Mouse (Mus musculus): ENCODE data around the gene Rab5b. TPM values are rescaled to one million over a fixed set of nuclear protein-coding genes. Genes with fewer than 3 reads are reported as not detected.
"Not testable (repeated sequence)": the region's sequence is repeated elsewhere in the genome, so short reads cannot be mapped to it uniquely, and the experiment has no call there.

Gene Rab5b
- polyA plus RNA-seq, 1 experiment from 2014 or later, result 86.0 TPM

GRCm38 (mm10) chr10:128631571-128631970 is 64.5 kb downstream of the Rab5b start:
- 29% methylated on average over 6 of the region's 6 CpGs for WGBS
- ATAC-seq (ENCODE audit: low FRiP score, low TSS enrichment), result no peak
- H3K4me3 ChIP-seq (ENCODE audit: low read length), result no peak overlapping the region

GRCm38 (mm10) chr10:128630306-128630705 is 65.8 kb downstream of the Rab5b start:
- 76% methylated on average over 5 of the region's 5 CpGs for WGBS
- ATAC-seq (ENCODE audit: low FRiP score, low TSS enrichment); H3K27ac ChIP-seq (ENCODE audit: low read length); H3K4me3 ChIP-seq (ENCODE audit: low read length); H3K4me2 ChIP-seq (replicated peaks; ENCODE audit: low read depth, low read length); H3K36me3 ChIP-seq (ENCODE audit: insufficient read depth, low read length); H3K9me3 ChIP-seq (ENCODE audit: low read length); H3K27me3 ChIP-seq (ENCODE audit: insufficient read depth, low read length); H3K4me1 ChIP-seq (ENCODE audit: insufficient read depth, low read length); H3K9ac ChIP-seq (replicated peaks; ENCODE audit: low read length): not testable (repeated sequence)

More at GRCm38 (mm10) chr10:128631571-128631970, 64.5 kb downstream of the Rab5b start:
- 0 out of 2 replicates have a peak, but pooled peaks cover 3% of the 10 kb centered on the region for H3K36me3 ChIP-seq (ENCODE audit: insufficient read depth, low read length)
- H3K4me1 ChIP-seq (ENCODE audit: insufficient read depth, low read length), result no peaks in the 10 kb centered on the region
- H3K4me2 ChIP-seq (replicated peaks; ENCODE audit: low read depth, low read length), result no peak overlapping the region
- no peaks in the 10 kb centered on the region for H3K9me3 ChIP-seq (ENCODE audit: low read length)
- H3K27ac ChIP-seq (ENCODE audit: low read length), result no peak overlapping the region
- H3K9ac ChIP-seq (replicated peaks; ENCODE audit: low read length), result no peak overlapping the region
- H3K27me3 ChIP-seq (ENCODE audit: insufficient read depth, low read length), result no peaks in the 10 kb centered on the region

DNA sequence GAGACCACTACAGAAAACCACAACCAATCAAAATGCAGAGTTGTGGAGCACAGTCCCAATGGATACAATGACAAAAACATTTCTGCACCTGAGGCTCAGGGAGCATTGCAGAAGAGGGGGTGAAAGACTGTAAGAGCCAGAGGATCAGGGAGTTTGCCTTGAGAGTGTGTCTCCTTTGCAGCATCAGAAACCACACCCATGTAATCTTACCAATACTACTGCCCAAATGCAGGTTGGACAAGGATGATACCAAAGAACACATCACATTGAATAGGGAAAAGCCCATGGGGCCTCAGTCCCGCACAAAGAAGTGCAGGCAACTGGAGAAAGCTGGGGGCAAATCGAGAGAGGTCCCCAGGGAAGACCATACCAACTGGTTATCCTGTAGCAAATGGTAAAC is 66.3 kb downstream of the Rab5b start:
- H3K27ac ChIP-seq (ENCODE audit: low read length), result no peak overlapping the region
- peaks cover 7% of the 10 kb centered on the region for H3K36me3 ChIP-seq (ENCODE audit: insufficient read depth, low read length)
- H3K4me1 ChIP-seq (ENCODE audit: insufficient read depth, low read length), result peaks cover 7% of the 10 kb centered on the region
- no peaks in the 10 kb centered on the region for H3K27me3 ChIP-seq (ENCODE audit: insufficient read depth, low read length)
- no peak overlapping the region for H3K4me3 ChIP-seq (ENCODE audit: low read length)
- H3K4me2 ChIP-seq (replicated peaks; ENCODE audit: low read depth, low read length), result no peak overlapping the region
- no peaks in the 10 kb centered on the region for H3K9me3 ChIP-seq (ENCODE audit: low read length)
- ATAC-seq (ENCODE audit: low FRiP score, low TSS enrichment), result no peak
- H3K9ac ChIP-seq (replicated peaks; ENCODE audit: low read length), result no peak overlapping the region
- 84% methylated on average over 2 of the region's 2 CpGs for WGBS

GRCm38 (mm10) chr10:128627398-128628317 is 68.4 kb downstream of the Rab5b start:
- 74% methylated on average over 10 of the region's 10 CpGs for WGBS
- H3K4me3 ChIP-seq (ENCODE audit: low read length), result no peak overlapping the region
- no peak overlapping the region for H3K4me2 ChIP-seq (replicated peaks; ENCODE audit: low read depth, low read length)
- H3K27me3 ChIP-seq (ENCODE audit: insufficient read depth, low read length), result no peaks in the 10 kb centered on the region
- peaks cover 23% of the 10 kb centered on the region for H3K36me3 ChIP-seq (ENCODE audit: insufficient read depth, low read length)
- no peak for ATAC-seq (ENCODE audit: low FRiP score, low TSS enrichment)
- H3K9me3 ChIP-seq (ENCODE audit: low read length), result no peaks in the 10 kb centered on the region
- H3K27ac ChIP-seq (ENCODE audit: low read length), result no peak overlapping the region
- H3K9ac ChIP-seq (replicated peaks; ENCODE audit: low read length), result no peak overlapping the region
- peaks cover 7% of the 10 kb centered on the region for H3K4me1 ChIP-seq (ENCODE audit: insufficient read depth, low read length)

Other genes starting within 250 kb of the Rab5b start
- gene Smarcc2, start 237.0 kb downstream of the Rab5b start, polyA plus RNA-seq (2015; fragmentation: Nextera tagmentation; extraction: Ambion mirVana), result 64.5 and 75.9 TPM in 2 replicates
- 1,255 and 1,413 TPM in 2 replicates for gene Myl6, start 202.1 kb downstream of the Rab5b start, polyA plus RNA-seq (2015; fragmentation: Nextera tagmentation; extraction: Ambion mirVana)
- gene Myl6b, start 197.6 kb downstream of the Rab5b start, polyA plus RNA-seq (2015; fragmentation: Nextera tagmentation; extraction: Ambion mirVana), result 4.2 and 5.7 TPM in 2 replicates
- 23.2 and 24.2 TPM in 2 replicates for gene Esyt1, start 170.4 kb downstream of the Rab5b start, polyA plus RNA-seq (2015; fragmentation: Nextera tagmentation; extraction: Ambion mirVana)
- gene Zc3h10, start 148.5 kb downstream of the Rab5b start, polyA plus RNA-seq (2015; fragmentation: Nextera tagmentation; extraction: Ambion mirVana), result 16.2 and 16.6 TPM in 2 replicates
- 3,659 and 3,733 TPM in 2 replicates for gene Rpl41, start 147.0 kb downstream of the Rab5b start, polyA plus RNA-seq (2015; fragmentation: Nextera tagmentation; extraction: Ambion mirVana)
- gene Pa2g4, start 130.3 kb downstream of the Rab5b start, polyA plus RNA-seq (2015; fragmentation: Nextera tagmentation; extraction: Ambion mirVana), result 200 and 203 TPM in 2 replicates
- 11.5 and 12.8 TPM in 2 replicates for gene Erbb3, start 106.6 kb downstream of the Rab5b start, polyA plus RNA-seq (2015; fragmentation: Nextera tagmentation; extraction: Ambion mirVana)
- gene Rps26, start 69.5 kb downstream of the Rab5b start, polyA plus RNA-seq (2015; fragmentation: Nextera tagmentation; extraction: Ambion mirVana), result 628 and 640 TPM in 2 replicates
- gene Ikzf4, start 50.3 kb downstream of the Rab5b start, polyA plus RNA-seq (2015; fragmentation: Nextera tagmentation; extraction: Ambion mirVana), result 1.4 and 2.0 TPM in 2 replicates
- 15.9 and 16.3 TPM in 2 replicates for gene Suox, start 22.2 kb downstream of the Rab5b start, polyA plus RNA-seq (2015; fragmentation: Nextera tagmentation; extraction: Ambion mirVana)
- 1.5 and 1.7 TPM in 2 replicates for gene Pmel, start 7.9 kb upstream of the Rab5b start, polyA plus RNA-seq (2015; fragmentation: Nextera tagmentation; extraction: Ambion mirVana)
- gene Cdk2, start 8.8 kb upstream of the Rab5b start, polyA plus RNA-seq (2015; fragmentation: Nextera tagmentation; extraction: Ambion mirVana), result 100 and 105 TPM in 2 replicates
- 6.8 and 7.8 TPM in 2 replicates for gene Dgka, start 48.6 kb upstream of the Rab5b start, polyA plus RNA-seq (2015; fragmentation: Nextera tagmentation; extraction: Ambion mirVana)
- gene Pym1, start 51.6 kb upstream of the Rab5b start, polyA plus RNA-seq (2015; fragmentation: Nextera tagmentation; extraction: Ambion mirVana), result 40.0 and 40.3 TPM in 2 replicates
- 0.89 and 0.98 TPM in 2 replicates for gene Mmp19, start 94.6 kb upstream of the Rab5b start, polyA plus RNA-seq (2015; fragmentation: Nextera tagmentation; extraction: Ambion mirVana)
- 63.2 and 64.9 TPM in 2 replicates for gene Dnajc14, start 107.8 kb upstream of the Rab5b start, polyA plus RNA-seq (2015; fragmentation: Nextera tagmentation; extraction: Ambion mirVana)
- gene Tmem198b, start 108.1 kb upstream of the Rab5b start, polyA plus RNA-seq (2015; fragmentation: Nextera tagmentation; extraction: Ambion mirVana), result 19.3 and 22.9 TPM in 2 replicates
- gene Sarnp, start 121.1 kb upstream of the Rab5b start, polyA plus RNA-seq (2015; fragmentation: Nextera tagmentation; extraction: Ambion mirVana), result 194 and 198 TPM in 2 replicates
- gene Ormdl2, start 125.4 kb upstream of the Rab5b start, polyA plus RNA-seq (2015; fragmentation: Nextera tagmentation; extraction: Ambion mirVana), result 94.4 and 100 TPM in 2 replicates
- gene Gdf11, start 195.5 kb upstream of the Rab5b start, polyA plus RNA-seq (2015; fragmentation: Nextera tagmentation; extraction: Ambion mirVana), result 6.8 and 7.8 TPM in 2 replicates
- 775 and 850 TPM in 2 replicates for gene Cd63, start 204.7 kb upstream of the Rab5b start, polyA plus RNA-seq (2015; fragmentation: Nextera tagmentation; extraction: Ambion mirVana)
- 17.7 and 20.5 TPM in 2 replicates for gene Rdh5, start 226.6 kb upstream of the Rab5b start, polyA plus RNA-seq (2015; fragmentation: Nextera tagmentation; extraction: Ambion mirVana)
- gene Bloc1s1, start 227.8 kb upstream of the Rab5b start, polyA plus RNA-seq (2015; fragmentation: Nextera tagmentation; extraction: Ambion mirVana), result 227 and 234 TPM in 2 replicates
- gene Itga7, start 237.6 kb upstream of the Rab5b start, polyA plus RNA-seq (2015; fragmentation: Nextera tagmentation; extraction: Ambion mirVana), result 3.9 and 4.0 TPM in 2 replicates

Data from kidney, embryonic 16.5 days (tissue).